Mouse (Mus musculus) testis, postnatal 14 days (tissue): Measurements from ENCODE around the gene Arpc2.

Source experiments
- DNase-seq: peaks from one replicate; pipeline ENCODE4 v3.0.0; 2021; ENCODE audit warnings: low spot score

Arpc2 gene

GRCm38 (mm10) chr1:74239162-74239561, 3.3 kb downstream of the Arpc2 start:
- no peak for DNase-seq

GRCm38 (mm10) chr1:74239618-74240017, 3.7 kb downstream of the Arpc2 start:
- DNase-seq, result no peak

GRCm38 (mm10) chr1:74240311-74240710, 4.4 kb downstream of the Arpc2 start:
- DNase-seq, result peak; percentile 34

DNA sequence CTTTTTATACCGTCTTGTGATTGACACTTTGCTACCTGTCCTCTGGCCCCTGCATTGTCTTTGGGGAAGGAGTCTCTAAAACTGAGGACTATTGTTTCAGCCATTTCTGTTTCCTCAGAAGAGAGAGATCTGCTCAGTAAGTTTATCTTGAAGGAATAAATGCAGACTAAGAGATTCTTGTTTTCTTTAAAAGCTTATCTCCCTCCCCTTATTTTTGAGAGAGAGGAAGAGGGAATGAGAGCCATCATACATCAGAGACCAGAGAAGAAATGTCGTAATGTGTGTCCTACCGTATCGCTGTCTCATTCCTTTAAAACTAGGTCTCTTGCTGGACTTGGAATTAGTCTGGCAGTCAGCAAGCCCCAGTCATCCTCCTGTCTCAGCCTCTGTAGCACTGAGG, 4.9 kb downstream of the Arpc2 start:
- DNase-seq, result no peak

DNA sequence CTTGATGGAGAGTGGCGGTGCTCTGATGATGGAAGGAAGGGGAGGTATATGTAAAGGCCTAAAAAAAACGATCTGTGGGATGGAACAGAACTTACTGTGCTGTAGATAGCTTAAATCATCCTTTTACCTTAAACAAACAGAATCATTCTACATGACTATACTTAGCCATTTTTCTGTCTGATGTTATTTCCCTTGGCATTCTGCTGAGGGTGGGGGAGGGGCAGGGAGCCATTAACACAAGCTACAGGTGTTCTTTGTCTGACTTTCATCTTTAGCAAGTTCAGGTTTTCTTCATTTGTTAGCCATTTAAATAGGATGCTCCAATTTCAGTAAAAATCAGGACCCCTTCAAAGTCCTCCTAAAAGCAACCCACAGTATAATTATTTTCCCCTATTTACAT, 9.6 kb downstream of the Arpc2 start:
- no peak for DNase-seq

DNA sequence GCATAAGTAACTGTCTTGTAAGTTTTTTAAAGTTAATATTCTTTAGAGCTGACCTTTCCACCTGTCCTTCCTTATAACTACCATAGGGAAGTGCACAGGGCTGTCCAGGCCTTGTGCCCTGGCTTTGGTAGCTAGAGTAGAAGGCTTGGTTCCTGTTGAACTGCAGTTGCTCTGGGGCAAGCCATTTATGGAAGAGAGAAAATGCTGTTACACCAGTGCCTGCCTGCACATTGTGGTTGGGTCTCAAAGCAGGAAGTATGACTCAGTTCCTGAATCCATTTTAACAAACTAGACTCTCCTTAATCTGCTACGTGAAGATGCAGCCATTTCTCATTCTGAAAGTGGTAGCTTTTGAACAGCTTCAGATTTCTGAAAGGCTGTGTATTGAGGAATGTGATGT, 12.9 kb downstream of the Arpc2 start:
- DNase-seq, result no peak

DNA sequence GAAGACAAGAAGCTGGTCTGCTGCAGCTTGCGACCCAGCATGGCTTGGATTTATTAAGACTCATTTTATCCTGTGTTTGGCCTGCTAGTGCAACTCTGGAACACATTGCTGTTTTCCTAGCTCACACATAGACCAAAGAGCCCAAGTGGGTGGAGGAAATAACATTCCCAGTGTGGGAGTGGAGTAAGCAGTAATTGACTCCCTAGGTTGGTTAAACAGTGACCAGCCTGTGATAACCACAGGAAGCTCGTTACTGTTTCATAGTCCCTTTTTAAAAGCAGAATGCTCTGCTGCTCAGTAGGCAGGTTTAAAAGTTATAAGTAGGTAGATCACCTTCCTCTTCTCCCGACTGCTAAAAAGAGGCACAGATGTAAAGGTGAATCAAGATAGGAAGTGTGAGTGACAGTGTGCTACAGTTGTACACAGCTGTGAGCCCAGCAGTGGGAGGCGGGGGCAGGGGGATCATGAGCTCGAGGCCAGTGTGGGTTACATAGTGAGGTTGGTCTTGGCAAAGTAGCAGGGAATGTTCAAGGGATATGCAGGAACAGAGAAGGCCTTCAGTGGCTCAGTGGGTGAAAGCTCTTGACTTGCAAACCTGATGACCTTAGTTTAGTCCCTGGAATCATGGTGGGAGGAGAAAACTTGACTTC, 13.6 kb downstream of the Arpc2 start:
- no peak for DNase-seq

DNA sequence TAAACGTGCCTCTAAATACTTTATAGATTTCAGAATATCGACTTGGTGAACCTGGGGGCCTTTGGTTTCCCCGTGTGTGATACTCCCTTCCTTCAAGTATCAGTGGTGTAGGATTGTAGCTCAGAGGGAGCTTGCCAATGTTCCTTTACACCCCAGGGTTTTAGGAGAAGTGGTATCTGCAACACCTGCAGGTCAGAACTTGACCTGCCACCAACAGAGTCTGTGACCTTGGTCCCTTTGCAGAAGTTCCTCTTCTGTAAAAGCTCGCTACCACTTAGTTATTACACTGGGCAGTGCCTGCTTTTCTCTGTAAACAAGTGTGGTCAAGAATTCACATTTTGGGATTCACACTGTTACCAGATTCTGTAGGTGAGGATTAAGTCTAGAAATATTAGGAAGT, 14.2 kb downstream of the Arpc2 start:
- DNase-seq, result no peak

DNA sequence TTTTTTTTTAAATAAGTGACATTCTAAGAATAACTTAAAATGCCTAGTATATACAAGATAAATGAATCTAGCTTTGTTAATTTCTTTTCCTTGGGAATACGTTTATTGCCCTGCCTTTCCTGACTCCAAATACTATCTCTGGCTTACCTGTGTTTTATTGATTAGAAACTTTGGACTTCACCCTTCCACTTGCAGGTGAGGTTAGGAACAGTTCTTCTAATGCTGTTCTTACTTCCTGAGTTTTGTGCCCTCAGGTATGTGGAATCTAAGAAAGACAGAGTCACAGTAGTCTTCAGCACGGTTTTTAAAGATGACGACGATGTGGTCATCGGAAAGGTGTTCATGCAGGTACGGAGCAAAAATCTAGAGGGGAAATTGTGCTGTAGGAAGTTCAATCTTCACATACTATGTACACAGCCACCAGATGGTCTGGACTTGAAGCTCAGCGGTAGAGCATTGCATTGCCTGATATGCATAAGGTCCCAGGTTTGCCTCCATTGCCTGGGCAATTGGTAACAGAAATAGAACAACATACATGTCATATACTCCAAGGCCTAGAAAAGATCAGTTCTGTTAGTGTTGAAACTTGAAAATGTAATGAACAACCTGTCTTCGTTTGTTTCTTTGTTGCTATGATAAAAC, 19.9 kb downstream of the Arpc2 start:
- DNase-seq, result no peak

GRCm38 (mm10) chr1:74256782-74257181, 20.9 kb downstream of the Arpc2 start:
- DNase-seq, result no peak

GRCm38 (mm10) chr1:74262510-74262909, 26.6 kb downstream of the Arpc2 start:
- DNase-seq, result no peak

DNA sequence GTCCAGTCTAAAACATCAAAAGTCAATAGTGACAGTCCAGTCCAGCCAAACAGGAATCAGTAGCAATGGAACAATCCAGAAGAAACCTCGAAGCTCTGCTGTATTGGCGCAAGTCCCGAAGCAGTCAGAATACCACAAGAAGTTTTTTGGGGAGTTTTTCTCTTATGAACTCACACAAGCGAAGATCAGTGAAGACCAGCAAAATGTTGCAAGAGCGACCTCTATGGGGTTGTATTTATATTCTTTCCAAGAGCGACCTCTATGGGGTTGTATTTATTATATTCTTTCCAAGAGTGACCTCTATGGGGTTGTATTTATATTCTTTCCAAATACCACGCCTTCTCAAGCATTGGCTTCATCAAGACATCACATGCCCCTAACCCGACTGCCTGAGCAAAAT, 32.9 kb downstream of the Arpc2 start:
- no peak for DNase-seq

DNA sequence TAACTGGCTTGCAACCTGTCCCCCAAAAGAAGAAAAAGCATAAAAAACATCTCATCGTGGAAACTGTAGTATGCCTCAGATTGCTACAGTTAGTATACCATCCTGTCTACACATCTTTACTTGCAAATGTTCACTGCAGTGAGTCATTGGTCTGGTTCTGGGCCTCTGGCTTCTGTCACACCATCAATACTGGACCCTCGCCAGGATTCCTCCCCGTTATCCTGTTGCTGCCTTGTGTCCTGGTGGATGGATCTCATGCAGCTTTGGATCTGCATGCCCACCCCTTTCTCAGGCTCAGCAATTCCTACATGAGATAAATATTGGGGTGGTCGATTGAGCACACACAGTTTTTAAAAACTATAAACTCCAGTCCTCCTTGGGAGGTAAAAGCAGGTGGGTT, 35.8 kb downstream of the Arpc2 start:
- no peak for DNase-seq

DNA sequence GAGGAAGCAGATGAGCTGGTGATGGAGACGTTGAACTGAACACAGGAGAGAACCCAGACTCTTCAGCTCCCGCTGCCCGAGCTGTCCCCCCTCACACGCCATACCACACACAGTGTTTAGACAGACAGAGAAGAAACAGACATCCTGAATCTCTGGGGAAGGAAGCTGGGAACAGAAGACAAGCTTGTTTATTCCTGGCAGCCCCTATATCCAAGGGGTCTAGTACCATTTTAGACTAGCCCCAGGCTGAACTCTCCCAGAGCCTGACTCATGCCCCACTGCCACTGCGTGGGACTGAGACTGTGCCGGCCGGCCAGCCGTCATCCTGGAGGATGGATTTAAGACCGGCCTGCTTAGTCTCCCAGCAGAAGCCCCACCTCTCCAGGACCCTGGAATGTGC, 39.1 kb downstream of the Arpc2 start:
- DNase-seq, result no peak

- no peak for DNase-seq
These were observed 41.2 kb downstream of the Arpc2 start for GRCm38 (mm10) chr1:74277041-74277440.

- DNase-seq, result no peak
These were observed 42.1 kb downstream of the Arpc2 start for GRCm38 (mm10) chr1:74277883-74278537.

DNA sequence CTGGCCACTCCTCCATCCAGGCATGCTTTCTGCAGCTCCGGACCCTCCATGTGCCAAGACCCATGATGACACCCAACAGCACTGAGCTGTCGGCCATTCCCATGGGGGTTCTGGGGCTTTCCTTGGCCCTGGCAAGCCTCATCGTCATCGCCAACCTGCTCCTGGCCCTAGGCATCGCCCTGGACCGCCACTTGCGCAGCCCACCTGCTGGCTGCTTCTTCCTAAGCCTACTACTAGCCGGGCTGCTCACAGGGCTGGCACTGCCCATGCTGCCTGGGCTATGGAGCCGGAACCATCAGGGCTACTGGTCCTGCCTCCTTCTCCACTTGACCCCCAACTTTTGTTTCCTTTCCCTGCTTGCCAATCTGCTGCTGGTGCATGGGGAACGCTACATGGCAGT, 42.7 kb downstream of the Arpc2 start, which contains the start of gene Gpbar1:
TSS of gene Gpbar1 (plus strand) at position 13 of the 400 bp plus-strand sequence.
- DNase-seq, result no peak

DNA sequence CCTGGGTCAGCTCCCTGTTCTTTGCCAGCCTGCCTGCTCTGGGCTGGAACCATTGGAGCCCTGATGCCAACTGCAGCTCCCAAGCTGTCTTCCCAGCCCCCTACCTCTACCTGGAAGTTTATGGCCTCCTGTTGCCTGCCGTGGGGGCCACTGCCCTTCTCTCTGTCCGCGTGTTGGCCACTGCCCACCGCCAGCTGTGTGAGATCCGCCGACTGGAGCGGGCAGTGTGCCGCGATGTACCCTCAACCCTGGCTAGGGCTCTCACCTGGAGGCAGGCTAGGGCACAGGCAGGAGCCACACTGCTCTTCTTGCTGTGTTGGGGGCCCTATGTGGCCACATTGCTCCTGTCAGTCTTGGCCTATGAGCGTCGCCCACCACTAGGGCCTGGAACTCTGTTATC, 43.1 kb downstream of the Arpc2 start:
- no peak for DNase-seq

DNA sequence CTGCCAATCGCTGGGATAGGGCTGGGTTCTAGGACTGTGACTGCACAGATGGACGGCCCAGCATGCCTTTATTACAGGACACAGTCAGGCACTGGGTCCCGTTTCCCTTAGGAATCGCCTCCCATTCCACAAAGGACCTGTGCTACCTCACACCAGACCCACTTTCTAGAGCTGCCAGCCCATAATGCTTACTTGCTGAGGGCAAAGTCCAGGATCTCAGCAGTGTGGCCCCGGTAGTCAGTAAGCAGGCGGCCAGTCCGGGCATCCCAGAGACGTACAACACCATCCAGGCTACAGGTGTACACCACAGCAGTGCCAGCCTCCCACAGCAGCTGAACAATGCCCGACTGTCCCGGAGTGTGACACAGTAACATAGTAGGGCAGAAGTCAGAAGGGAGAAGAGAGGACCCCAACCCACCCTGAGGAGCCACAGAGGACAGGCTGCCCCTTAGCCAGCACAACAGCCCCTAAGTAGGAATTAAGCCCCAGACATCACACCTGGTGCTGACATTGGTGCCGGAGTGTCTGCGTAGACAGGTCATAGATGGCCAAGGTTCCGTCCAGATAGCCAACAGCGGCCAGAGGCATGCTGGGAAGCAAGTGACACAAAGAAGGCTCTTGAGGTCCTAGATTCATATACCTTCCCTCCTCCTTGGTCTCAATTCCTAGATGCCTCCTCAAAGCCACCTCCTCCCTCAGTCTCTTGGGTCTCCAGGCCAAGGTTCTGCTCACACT, 44.9 kb downstream of the Arpc2 start:
- DNase-seq, result no peak

- no peak for DNase-seq
These were observed 45.5 kb downstream of the Arpc2 start for GRCm38 (mm10) chr1:74281372-74281771.

- no peak for DNase-seq
These were observed 46.0 kb downstream of the Arpc2 start for GRCm38 (mm10) chr1:74281886-74282285.

- DNase-seq, result no peak
These were observed 47.2 kb downstream of the Arpc2 start for GRCm38 (mm10) chr1:74282896-74283625.
